Mouse (Mus musculus) erythroid progenitor cell, adult 5-6 weeks (primary cell): ENCODE data around the gene Nup210. TPM values are rescaled to one million over a fixed set of nuclear protein-coding genes. Genes with fewer than 3 reads are reported as not detected.
"Not testable (repeated sequence)": the region's sequence is repeated elsewhere in the genome, so short reads cannot be mapped to it uniquely, and the experiment has no call there.

Experiments used
- ATAC-seq: replicated peaks from 2 replicates; pipeline ENCODE4 v1.8.0; 2016; ENCODE audit warnings: moderate number of reproducible peaks, mild to moderate bottlenecking, moderate TSS enrichment, inconsistent platforms; ENCODE audit not compliant: poor library complexity, low FRiP score, severe bottlenecking
- total RNA-seq, 2 experiments: library from RNA; stranded (forward) in 1 of 2; stranded (reverse) in 1 of 2; fragments of 150-400 nt in 1 of 2; fragments of 186-747, 209-891 nt in 1 of 2; gene quantifications; 2 replicates each; pipeline versions ENCODE4 v1.2.3 to v1.2.4; 2015 to 2017; ENCODE audit warnings: low replicate concordance in 2 of 2

The Nup210 gene
- total RNA-seq, 2 experiments from 2014 or later, result 176 to 274 TPM

- ATAC-seq, result no peak
Observed at GRCm38 (mm10) chr6:91108917-91109450, 7.6 kb downstream of the Nup210 start.

- ATAC-seq, result no peak
Observed at GRCm38 (mm10) chr6:91108301-91108916, 8.2 kb downstream of the Nup210 start.

DNA sequence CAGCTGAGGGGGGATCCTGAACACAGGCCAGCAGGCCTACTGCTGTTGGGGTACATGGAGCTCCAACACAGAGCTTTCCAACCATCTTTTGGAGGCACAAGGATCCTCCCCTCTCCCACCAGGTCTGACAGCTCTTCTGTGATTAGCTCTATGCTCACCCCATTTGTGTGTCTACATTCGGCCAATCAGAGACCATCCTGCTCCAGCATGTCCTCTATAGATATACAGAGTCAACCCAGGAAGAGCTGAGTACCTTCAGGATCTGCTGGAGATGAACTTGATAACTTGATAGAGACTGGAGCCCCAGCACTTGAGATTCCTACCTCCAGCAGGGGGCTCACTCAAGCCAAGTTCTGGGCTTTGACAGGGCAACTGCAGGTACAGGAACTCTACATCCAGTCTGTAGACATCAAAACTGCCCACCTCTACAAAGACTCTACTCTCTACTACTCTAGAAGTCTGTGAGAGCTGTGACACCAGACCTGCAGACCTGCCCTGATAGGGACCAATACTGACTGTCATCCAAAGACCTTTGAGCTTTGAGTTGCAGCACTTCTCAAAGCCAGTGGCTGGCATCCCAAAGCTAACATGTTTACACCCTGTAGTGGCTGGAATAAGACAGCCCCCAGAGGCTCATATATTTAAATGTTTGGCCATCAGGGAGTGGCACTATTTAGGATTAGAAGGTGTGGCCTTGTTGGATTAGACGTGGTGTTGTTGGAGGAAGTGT is 11.1 kb downstream of the Nup210 start:
- ATAC-seq, result 0 out of 2 replicates have a peak, but pooled peaks have one; percentile 31

GRCm38 (mm10) chr6:91104765-91105399 is 11.7 kb downstream of the Nup210 start:
- ATAC-seq, result peak; percentile 61

DNA sequence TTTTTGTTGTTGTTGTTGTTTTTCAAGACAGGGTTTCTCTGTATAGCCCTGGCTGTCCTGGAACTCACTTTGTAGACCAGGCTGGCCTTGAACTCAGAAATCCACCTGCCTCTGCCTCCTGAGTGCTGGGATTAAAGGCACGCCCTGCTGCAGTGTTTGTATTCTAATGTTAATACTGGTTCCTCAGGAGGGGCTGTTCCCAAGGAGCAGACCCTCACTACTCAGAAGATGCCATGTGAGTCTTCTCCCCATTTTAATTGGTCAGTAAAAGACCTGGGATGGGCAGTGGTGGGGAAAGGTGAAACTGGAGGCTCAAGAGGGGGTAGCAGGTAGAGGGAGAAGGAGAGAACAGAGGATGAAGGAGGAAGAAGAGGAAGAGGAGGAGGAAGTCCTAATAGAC is 13.2 kb downstream of the Nup210 start:
- ATAC-seq, result not testable (repeated sequence)

DNA sequence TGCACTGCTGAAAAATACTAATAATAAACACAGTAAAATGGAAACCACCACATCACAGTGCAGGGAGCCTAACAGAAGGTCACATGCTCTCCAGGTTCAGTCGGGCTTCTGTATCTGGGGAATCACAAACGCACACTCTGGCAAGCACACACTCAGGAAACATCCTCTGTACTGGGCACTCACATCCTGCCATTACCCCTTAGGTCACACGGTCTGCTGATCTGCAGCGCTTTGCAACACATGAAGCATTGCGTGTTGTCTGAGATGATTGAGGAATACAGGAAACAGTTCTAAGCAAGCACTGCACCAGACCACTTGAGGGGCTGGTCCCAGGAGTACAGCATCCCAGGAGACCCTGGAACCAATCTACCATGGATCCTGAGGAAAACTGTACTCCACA is 16.0 kb downstream of the Nup210 start:
- no peak for ATAC-seq

DNA sequence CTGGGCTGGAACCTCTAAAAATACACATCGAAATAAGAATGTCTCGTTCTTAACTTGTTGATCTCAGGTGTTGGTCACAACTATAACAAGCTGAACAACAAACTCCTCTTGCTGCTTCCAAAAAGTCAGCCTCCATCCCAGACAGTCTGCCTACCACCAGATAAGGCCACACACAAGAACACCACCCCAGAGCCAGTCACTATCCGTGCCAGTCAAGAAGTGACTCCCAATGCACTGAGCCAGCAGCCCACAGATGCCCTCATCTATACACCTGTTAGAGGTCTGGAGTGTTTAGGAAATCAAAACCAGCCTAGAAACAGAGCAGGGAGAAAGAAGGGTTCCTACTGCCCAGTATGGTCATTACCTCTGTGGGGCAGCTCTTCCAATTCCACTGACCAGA is 18.8 kb downstream of the Nup210 start:
- ATAC-seq, result peak; percentile 54; the same call in 1 of the 2 replicates

- ATAC-seq, result no peak
Observed at GRCm38 (mm10) chr6:91095072-91095601, 21.5 kb downstream of the Nup210 start.

DNA sequence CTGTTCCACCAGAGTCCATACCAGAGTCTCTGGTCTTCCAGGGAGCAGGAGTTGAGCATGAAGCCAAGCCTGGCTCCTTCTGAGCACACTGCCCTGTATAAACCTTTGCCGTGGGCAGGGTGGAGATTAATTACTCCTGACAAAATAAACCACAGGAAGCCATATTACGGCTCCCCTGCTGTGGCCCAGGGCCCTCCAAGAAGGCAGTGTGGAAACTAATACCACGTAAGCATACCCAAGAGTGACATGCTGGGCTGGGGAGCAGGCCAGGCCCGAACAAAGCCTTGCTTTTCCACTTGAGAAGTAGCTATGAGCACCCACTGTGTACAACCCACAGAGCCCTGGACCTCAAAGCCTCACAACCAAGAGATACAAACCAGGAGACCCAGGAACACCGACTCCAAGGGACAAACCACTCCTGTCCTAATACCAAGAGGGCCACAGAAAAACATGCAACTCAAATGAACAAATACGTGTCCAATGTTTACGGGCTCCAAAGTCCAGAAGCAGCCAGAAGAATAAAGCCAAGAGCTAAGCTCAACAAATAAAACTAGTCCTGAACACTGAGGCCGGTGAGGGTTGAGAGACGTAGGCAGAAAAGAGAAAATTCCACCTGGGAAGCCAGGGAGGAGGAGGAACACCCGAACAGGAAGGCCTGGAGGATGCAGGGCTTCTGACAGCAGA is 24.3 kb downstream of the Nup210 start:
- ATAC-seq, result no peak

DNA sequence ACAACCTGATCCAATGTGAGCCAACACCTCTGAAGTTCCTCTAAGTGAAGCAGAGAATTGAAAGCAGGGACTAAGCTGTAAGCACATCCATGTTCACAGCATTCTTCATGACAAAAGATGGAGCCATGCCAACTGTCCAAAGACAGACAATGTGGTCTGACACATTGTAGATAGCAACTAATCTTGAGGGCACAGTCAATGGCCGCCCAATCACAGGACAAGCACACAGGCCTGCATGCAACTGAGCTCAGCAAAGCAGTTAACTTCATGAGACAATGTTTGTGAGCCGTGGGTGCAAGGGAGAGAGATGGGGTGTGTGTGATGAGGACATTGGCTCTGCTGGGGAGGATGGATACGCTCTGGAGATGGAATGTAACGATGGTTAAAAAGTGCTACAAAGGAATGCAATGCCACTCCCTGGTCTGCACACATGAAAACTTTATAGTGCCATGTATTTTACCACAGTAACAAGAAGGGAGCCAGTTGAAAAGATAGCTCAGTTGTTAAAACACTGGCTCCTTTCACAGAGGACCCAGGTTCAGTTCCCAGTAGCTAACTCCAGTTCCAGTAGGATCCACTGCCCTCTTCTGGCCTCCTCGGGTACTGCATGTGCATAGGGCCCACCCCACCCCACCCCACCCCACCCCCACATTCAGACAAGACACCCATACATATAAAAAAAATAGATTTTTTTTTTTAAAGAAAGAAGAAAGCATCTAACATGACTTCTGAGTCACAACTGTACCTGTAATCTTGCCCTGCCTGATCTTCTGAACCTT is 31.3 kb downstream of the Nup210 start:
- ATAC-seq, result 0 out of 2 replicates have a peak, but pooled peaks have one; percentile 43

GRCm38 (mm10) chr6:91080033-91080432 is 36.6 kb downstream of the Nup210 start:
- no peak for ATAC-seq

- ATAC-seq, result no peak
Observed at GRCm38 (mm10) chr6:91076249-91076648, 40.4 kb downstream of the Nup210 start.

- ATAC-seq, result no peak
Observed at GRCm38 (mm10) chr6:91068511-91068910, 48.1 kb downstream of the Nup210 start.

DNA sequence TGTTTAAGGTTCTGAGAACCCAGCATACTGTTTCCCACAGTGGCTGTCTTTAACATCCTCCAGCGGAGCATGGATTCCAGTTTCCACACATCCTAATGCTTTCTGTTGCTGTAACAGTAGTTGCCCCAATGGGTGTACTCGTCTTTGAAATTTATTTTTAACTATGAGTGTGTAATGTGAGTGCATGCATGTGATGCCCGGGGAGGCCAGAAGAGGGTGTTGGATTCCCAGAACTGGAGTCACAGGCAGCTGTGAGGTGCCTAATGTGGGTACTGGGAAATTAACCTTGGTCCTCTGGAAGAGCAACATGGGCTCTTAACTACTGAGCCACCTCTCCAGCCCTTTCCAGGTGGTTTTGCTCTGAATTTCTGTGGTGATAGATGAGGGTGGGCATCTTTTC is 49.6 kb downstream of the Nup210 start:
- no peak for ATAC-seq

- no peak for ATAC-seq
Observed at GRCm38 (mm10) chr6:91061296-91061695, 55.3 kb downstream of the Nup210 start.

DNA sequence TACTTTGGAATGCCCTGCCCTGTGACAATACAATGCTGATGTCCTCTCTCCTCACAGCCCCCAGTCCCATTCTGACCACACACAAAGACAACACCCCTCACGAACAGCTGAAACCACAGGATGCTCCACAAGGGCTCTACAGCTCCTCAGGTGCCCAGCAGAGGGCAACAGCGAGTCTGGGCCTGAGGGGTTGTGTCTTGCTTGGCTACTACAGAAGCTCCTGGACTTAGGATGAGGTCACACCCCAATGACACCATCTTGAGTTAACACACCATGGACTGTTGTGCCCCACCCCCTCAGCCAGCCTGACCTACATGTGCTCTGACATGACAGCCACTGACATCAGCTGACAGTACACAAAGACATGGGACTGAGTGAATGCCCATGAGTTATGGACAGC is 56.9 kb downstream of the Nup210 start:
- ATAC-seq, result peak; percentile 65

DNA sequence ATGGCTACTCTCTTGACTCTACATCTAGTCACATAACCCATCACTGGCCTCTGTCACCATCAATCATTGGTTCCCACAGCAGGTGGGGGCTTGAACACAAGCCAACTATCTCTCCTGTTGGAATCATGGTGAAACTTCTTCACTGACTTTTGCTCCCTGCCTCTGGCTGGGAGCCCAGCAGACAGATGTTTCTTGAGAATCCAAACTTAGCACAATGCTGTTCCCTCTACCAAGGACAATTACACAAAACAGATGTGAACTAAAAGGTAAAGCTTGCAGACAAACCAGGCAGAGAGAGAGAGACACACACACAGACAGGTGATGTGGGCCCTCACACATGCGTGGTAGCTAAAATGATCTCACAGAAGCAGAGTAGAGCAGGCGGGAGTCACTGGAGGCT is 58.6 kb downstream of the Nup210 start:
- no peak for ATAC-seq

DNA sequence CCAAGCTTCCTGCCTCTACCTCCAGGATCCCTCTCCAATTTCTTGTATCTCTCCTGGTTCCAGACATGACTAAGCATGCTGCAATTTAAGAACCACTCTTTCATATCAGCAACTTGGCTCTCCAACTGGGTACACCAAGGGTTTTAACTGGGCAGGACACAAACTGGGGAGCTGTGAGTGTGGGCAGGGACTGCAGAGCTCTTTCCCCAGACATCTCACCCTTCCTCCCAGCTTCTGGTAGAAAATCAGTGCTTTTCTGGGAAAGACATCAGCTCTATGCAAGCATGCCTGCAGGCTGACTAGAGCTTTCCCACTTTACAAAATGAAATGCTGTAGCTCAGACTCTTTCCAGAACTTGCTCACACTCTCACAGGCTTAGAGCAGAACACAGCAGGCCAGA is 60.3 kb downstream of the Nup210 start:
- no peak for ATAC-seq

DNA sequence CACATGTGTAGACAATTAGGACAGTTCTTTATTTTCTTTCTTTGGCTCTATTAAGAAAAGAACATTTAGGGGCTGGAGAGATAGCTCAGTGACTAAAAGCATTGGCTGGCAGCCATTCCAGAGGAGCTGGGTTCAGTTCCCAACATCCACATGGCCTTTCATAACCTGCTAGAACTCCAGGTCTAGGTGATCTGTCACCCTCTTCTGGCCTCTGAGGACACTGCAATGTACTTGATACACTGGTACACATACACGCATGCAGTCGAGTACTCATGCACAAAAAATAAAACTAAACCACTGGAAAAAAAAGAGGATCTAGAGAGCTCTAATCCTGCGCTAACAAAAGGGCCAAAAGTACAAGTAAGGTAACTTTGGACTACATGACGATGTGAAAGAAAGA is 64.1 kb downstream of the Nup210 start:
- no peak for ATAC-seq
